Mouse (Mus musculus): ENCODE results near the gene Cpsf4l. TPM values are rescaled to one million over a fixed set of nuclear protein-coding genes. Genes with fewer than 3 reads are reported as not detected.

Cpsf4l gene
- not detected in 2 replicates for total RNA-seq (2017)

DNA sequence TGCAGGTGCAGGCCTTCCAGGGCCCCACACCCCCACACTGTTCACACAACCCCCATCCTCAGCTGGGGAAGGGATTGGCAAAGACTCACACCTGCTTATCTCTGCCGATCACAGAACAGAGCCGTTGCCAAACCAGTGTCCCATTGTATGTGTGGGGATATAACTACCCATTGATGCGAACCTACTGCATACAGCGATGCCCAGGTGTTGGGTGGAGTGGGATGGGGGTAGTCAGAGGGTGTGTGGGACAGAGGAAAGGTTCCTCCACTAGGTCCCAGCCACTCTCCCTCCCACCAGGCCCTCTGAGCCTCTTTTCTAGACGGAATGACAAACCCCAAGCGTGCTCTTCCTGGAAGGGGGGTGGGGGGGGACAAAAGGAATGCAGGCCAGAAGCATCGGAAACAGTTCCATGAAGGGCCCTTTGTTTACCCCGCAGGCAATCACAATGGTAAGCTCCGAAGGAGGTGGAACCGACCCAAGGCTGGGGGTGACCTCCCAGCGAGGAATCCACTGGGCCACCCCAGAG is at the start of gene Cpsf4l:
Gene Cpsf4l (minus strand): TSS at position 287 of the 526 bp plus-strand sequence.
- no peak for ATAC-seq (ENCODE audit: extremely low read depth, insufficient number of reproducible peaks, low FRiP score, poor library complexity, severe bottlenecking)

GRCm38 (mm10) chr11:113758851-113759250 is 49.0 kb upstream of the Cpsf4l start:
- no peak for ATAC-seq (ENCODE audit: extremely low read depth, insufficient number of reproducible peaks, low FRiP score, poor library complexity, severe bottlenecking)

- no peak for ATAC-seq (ENCODE audit: extremely low read depth, insufficient number of reproducible peaks, low FRiP score, poor library complexity, severe bottlenecking)
These were observed 46.8 kb upstream of the Cpsf4l start for GRCm38 (mm10) chr11:113756578-113756977.

DNA sequence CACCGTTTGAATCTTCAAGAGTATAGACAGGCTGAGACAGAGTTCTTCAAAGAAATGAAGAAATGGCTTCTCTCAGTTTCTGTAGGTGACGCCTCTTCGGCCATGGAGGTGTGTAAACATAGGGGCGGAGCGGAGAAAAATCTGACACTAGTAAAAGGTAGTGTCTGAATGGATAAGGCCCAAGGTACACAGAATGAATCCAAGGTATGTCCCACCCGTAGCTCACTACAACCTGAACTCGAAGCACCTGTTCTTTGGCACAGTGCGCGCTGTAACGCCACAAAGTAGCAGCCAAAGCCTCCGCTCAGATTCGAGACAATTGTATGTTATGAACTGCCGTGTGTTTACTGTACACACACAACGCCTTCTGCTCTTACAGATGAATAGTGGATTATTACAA is 46.1 kb upstream of the Cpsf4l start:
- no peak for ATAC-seq (ENCODE audit: extremely low read depth, insufficient number of reproducible peaks, low FRiP score, poor library complexity, severe bottlenecking)

GRCm38 (mm10) chr11:113754845-113755244 is 45.0 kb upstream of the Cpsf4l start:
- no peak for ATAC-seq (ENCODE audit: extremely low read depth, insufficient number of reproducible peaks, low FRiP score, poor library complexity, severe bottlenecking)

DNA sequence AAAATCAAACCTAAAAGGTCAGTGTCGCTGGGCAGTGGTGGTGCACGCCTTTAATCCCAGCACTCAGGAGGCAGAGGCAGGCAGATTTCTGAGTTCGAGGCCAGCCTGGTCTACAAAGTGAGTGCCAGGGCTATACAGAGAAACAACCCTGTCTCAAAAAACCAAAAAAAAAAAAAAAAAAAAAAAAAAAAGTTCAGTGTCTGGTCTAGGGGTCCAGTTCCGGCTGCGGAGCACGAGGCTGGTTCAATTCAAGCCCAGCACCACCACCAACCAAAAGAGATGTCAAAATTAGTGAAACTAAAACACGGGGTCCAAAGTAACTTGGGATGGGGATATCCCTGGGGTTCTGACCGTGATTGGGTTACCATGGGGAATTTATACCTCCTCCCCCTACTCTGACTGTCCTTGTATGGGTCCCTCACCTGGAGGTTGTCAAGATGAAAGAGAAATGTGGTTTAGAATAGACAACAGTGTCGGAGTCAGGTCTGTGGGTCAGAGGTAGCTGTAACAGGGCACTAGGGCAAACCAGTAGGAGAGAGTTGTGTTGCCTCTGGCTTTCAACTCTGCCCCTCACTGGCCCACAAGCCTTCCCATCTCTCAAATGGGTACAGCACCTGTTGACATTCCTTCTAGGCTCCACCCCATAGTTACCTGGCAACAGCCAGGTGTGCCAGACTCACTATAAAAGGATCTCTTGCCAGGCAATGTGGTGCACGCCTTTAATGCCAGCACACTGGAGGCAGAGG is 43.0 kb upstream of the Cpsf4l start:
- ATAC-seq (ENCODE audit: extremely low read depth, insufficient number of reproducible peaks, low FRiP score, poor library complexity, severe bottlenecking) = no peak

DNA sequence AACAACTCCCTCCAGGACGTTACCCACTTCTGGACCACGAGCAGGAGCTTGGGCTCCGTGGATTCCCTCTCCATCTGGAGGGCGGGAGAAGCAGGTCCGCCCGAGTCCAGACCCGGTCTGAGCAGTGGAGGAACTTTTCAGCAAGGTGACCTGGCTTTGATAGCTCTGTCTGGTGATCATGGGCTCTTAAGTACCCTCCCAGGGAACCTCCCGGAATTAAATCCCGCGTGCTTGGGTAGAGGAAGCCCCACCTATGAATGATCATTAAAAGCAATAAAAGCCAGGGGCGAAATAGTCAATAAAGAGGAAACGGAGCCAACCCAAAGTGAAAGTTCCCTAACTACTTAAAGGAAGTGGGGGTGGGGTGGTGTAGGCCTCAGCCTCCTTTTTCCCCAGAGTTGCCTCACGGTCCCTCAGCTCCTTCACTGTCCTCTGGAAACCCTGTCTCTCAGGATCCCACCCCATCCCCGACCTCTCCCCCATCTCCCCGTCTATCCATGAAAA is 42.4 kb upstream of the Cpsf4l start:
- peak; percentile 20 for ATAC-seq (ENCODE audit: extremely low read depth, insufficient number of reproducible peaks, low FRiP score, poor library complexity, severe bottlenecking)

GRCm38 (mm10) chr11:113751484-113752084 is 41.8 kb upstream of the Cpsf4l start, which contains the start of gene Cdc42ep4:
Gene Cdc42ep4, minus strand, starts transcription at chr11:113751881.
- ATAC-seq (ENCODE audit: extremely low read depth, insufficient number of reproducible peaks, low FRiP score, poor library complexity, severe bottlenecking) = peak; percentile 86

DNA sequence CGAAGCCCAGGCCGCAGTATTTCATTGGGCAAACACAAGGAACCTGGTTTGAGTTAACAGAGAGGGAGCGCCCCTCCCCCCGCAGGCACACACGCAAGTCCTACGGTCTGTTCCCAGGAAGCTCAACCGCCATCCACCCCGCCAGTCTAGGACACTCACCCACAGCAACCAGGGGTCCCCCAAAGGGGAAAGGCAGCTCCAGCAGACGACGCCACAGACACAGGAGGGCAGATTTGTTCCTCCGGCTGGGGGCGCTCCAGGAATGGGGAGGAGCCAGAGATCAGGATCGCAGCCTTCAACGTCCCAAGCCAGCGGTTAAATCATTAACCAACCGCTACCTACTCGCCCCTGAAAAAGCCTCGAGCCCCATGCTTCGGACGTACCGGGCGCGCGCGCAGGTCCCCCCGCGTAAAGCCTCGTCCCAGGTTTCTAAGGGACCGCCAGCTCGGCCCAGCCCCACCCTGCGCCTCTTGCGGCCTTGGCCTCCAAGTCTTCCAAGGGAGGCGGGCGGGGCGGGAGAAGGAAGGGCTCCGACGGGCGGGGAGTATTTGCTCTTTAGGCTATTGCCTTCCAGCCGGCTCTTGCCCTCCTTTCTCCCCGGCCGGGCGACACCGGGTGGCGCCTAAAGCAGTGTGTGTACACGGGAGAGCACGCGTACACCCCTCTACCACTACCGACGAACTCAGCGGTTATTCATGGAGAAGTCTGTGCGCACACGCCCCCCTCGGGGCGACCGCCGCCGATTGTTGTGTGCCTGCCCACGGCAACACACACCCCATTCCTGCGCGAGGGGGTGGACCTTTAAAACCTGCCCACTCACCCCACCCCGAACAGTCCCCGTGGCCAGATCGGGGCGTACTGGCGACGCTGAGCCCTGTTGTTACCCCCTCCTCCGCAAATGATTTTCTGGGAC is 41.0 kb upstream of the Cpsf4l start:
- ATAC-seq (ENCODE audit: extremely low read depth, insufficient number of reproducible peaks, low FRiP score, poor library complexity, severe bottlenecking) = peak; percentile 23

DNA sequence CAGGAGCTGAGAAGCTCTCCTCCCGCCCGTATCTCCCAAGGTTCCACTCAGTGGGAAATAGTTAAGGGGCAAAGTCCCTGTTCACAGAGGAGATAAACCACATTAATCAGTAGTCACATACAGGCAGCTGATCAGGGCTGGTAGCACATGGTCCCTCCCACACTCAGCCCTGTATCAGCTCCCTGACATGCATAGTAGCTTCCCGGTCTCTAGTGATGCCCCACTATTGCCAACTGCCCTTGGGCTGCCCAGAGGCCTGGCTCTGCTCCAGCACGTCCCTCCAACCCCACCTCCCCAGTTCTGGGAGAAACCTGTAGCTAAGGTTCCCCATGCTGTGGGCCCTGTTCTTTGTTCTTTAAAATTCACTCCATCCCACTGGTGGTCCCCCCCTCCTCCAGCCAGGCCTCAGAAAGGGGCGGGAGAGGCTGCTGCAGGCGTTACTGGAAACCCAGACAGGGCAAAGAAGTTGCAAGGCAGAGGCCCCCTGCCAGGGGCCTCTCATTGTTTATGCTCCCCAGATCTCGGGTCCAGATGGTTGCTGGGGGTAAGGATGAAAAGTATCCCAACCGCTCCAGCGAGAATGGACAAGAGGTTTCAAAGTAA is 40.0 kb upstream of the Cpsf4l start:
- no peak for ATAC-seq (ENCODE audit: extremely low read depth, insufficient number of reproducible peaks, low FRiP score, poor library complexity, severe bottlenecking)

GRCm38 (mm10) chr11:113748797-113749521 is 39.1 kb upstream of the Cpsf4l start:
- no peak for ATAC-seq (ENCODE audit: extremely low read depth, insufficient number of reproducible peaks, low FRiP score, poor library complexity, severe bottlenecking)

GRCm38 (mm10) chr11:113747725-113748380 is 38.0 kb upstream of the Cpsf4l start:
- no peak for ATAC-seq (ENCODE audit: extremely low read depth, insufficient number of reproducible peaks, low FRiP score, poor library complexity, severe bottlenecking)

DNA sequence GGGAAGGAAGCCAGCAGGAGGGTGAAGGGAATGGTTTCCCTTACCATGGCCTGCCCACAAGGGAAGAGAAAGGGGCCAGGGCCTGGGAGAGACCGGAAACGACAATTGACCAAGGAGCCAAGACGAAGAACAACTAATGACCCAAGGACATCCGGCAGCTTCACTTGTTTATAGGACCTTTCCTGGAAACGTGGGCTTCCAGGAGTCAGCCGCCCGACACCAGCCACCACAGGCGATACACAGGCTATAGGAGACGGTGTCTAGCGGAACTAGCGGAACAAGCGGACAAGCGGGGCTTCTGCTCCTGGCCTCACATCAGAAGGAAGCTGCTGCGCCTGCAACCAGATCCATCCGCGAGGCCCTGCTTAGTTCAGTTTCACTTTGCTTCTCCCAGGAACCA is 37.2 kb upstream of the Cpsf4l start:
- no peak for ATAC-seq (ENCODE audit: extremely low read depth, insufficient number of reproducible peaks, low FRiP score, poor library complexity, severe bottlenecking)

DNA sequence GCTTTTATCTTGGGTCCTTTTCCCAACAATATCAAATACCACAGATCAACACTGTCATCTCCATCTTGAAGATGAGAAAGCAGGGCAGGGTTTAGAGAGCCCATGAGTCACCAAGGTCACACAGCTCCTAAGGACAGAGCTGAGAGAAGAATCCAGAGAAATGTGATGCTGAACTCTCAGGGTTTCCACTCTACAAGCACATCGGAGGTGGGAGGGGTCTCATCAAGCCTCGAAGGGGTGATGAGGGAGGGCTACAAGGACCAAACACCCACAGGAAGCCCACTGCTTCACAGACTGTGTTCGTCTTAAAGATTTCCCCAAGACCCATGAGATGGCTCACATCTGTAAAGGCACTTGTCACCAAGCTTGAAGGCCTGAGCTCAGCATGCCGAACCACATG is 36.1 kb upstream of the Cpsf4l start:
- ATAC-seq (ENCODE audit: extremely low read depth, insufficient number of reproducible peaks, low FRiP score, poor library complexity, severe bottlenecking) = no peak

GRCm38 (mm10) chr11:113742998-113743397 is 33.2 kb upstream of the Cpsf4l start:
- no peak for ATAC-seq (ENCODE audit: extremely low read depth, insufficient number of reproducible peaks, low FRiP score, poor library complexity, severe bottlenecking)

DNA sequence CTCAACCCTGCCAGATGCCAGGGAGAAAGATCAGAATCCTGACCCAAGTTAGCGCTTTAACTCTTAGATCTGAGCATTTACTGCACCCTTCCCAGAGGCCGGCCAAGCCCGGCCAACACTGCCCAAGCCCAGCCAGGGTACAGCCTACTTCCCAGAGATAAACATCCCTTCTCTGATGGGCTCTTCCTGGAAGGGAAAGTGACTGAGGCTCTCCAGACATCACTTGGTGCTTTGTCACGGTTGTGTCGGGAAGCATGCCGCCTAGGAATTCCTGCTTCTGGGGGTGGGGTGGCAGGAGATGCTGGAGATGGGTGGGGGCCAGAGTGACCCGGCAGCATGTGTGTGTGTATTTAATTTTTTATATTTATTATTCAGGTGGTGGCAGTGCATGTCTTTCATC is 30.3 kb upstream of the Cpsf4l start:
- no peak for ATAC-seq (ENCODE audit: extremely low read depth, insufficient number of reproducible peaks, low FRiP score, poor library complexity, severe bottlenecking)

- no peak for ATAC-seq (ENCODE audit: extremely low read depth, insufficient number of reproducible peaks, low FRiP score, poor library complexity, severe bottlenecking)
These were observed 29.4 kb upstream of the Cpsf4l start for GRCm38 (mm10) chr11:113739213-113739612.

DNA sequence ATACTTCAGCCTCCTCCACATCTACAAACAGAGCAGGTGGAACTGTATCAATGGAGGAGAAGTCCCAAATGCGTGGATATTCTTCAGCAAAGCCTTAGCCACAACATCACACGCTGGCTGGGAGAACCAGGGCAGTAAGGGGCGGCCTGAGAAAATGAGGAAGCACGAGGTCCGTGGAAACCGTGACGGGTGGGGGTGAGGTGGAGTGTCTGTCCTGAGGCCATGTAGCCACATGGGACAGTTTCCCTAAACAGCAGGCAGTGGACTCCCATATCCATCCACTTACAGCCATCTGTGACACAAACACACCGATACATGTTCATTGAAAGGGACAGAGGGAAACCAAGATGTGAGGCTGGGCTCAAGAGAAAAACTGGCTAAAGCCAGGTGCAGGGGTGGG is 28.1 kb upstream of the Cpsf4l start:
- ATAC-seq (ENCODE audit: extremely low read depth, insufficient number of reproducible peaks, low FRiP score, poor library complexity, severe bottlenecking) = peak; percentile 71
